Mouse (Mus musculus) lung, postnatal 0 days (tissue): Measurements from ENCODE around the gene Hadh. TPM values are rescaled to one million over a fixed set of nuclear protein-coding genes. Genes with fewer than 3 reads are reported as not detected.

Experiments
- ATAC-seq: fragments of 200-750 bp; cut with Nextera tagmentation; 2 replicates; pipeline ENCODE4 v1.8.0; 2017; ENCODE audit warnings: moderate library complexity
- DNase-seq: peaks from one replicate; pipeline ENCODE4 v3.0.0-alpha.2; 2016; ENCODE audit warnings: low spot score
- H3K27ac ChIP-seq: fragments of 300-500 bp; sonication (generic); 2 replicates; pipeline ENCODE4 v1.5.1; 2014; ENCODE audit warnings: antibody characterized with exemption, mild to moderate bottlenecking, low read length, mixed read lengths
- H3K27me3 ChIP-seq: fragments of 300-500 bp; sonication (generic); replicated peaks from 2 replicates; pipeline ENCODE4 v1.6.1; 2014; ENCODE audit warnings: low read length, mixed read lengths; ENCODE audit not compliant: insufficient read depth
- H3K36me3 ChIP-seq: fragments of 300-500 bp; sonication (generic); 2 replicates; pipeline ENCODE4 v1.6.1; 2014; ENCODE audit warnings: low read length, mixed read lengths; ENCODE audit not compliant: insufficient read depth
- H3K4me1 ChIP-seq: fragments of 300-500 bp; sonication (generic); 2 replicates; pipeline ENCODE4 v1.6.1; 2014; ENCODE audit warnings: antibody characterized with exemption, low read depth, low read length, mixed read lengths; ENCODE audit not compliant: insufficient read depth
- H3K4me2 ChIP-seq: fragments of 300-500 bp; sonication (generic); replicated peaks from 2 replicates; pipeline ENCODE4 v1.6.1; 2014; ENCODE audit warnings: low read depth, mild to moderate bottlenecking, low read length, moderate library complexity, mixed read lengths
- H3K4me3 ChIP-seq: fragments of 300-500 bp; sonication (generic); 2 replicates; pipeline ENCODE4 v1.5.1; 2014; ENCODE audit warnings: low read depth, low read length
- H3K9ac ChIP-seq: fragments of 300-500 bp; sonication (generic); replicated peaks from 2 replicates; pipeline ENCODE4 v1.6.1; 2014; ENCODE audit warnings: low read depth, mild to moderate bottlenecking
- H3K9me3 ChIP-seq: fragments of 300-500 bp; sonication (generic); 2 replicates; pipeline ENCODE4 v1.6.1; 2016; ENCODE audit warnings: low read length, mixed read lengths
- CTCF ChIP-seq: IDR thresholded peaks from 2 replicates; pipeline ENCODE4 v1.5.1; 2016; ENCODE audit warnings: antibody characterized with exemption, mild to moderate bottlenecking
- EP300 ChIP-seq: IDR thresholded peaks from 2 replicates; pipeline ENCODE4 v1.6.1; 2016; ENCODE audit warnings: antibody characterized with exemption, mild to moderate bottlenecking, control low read depth
- WGBS: fragments of 180-500 bp; shearing (Covaris S2); extraction: QIAGEN DNeasy Blood & Tissue Kit; methylation state at CpG from one replicate; pipeline ENCODE4 v1.1.7; 2014; 5-methylcytosine and 5-hydroxymethylcytosine counted together
- polyA plus RNA-seq: library from polyadenylated mRNA; unstranded; fragments of >200 nt; fragmentation: Nextera tagmentation; extraction: Ambion mirVana; gene quantifications from 2 replicates; pipeline ENCODE4 v1.2.1, GENCODE M21; 2015

Gene Hadh
- polyA plus RNA-seq, 1 experiment from 2014 or later, result 119 TPM

- Histone ChIP-seq H3K4me3 (no peak overlapping the region), H3K27me3 (no peaks in the 10 kb centered on the region), H3K27ac (no peak overlapping the region), H3K4me2 (no peak overlapping the region), H3K9me3 (no peaks in the 10 kb centered on the region), H3K36me3 (no peaks in the 10 kb centered on the region), H3K9ac (no peak overlapping the region), H3K4me1 (0 out of 2 replicates have a peak, but pooled peaks cover 7% of the 10 kb centered on the region)
- 61% methylated on average over 9 of the region's 9 CpGs for WGBS
- ATAC-seq (no peak), DNase-seq (no peak)
- TF ChIP-seq CTCF (no peak), EP300 (no peak)
Observed at GRCm38 (mm10) chr3:131299078-131299477, 27.2 kb upstream of the Hadh start.

GRCm38 (mm10) chr3:131296893-131297292, 25.0 kb upstream of the Hadh start:
- H3K4me1 ChIP-seq, result no peaks in the 10 kb centered on the region
- H3K9me3 ChIP-seq, result no peaks in the 10 kb centered on the region
- H3K4me2 ChIP-seq, result no peak overlapping the region
- no peak overlapping the region for H3K9ac ChIP-seq
- no peak overlapping the region for H3K27ac ChIP-seq
- DNase-seq, result no peak
- 88% methylated on average over 7 of the region's 7 CpGs for WGBS
- ATAC-seq, result no peak
- no peak overlapping the region for H3K4me3 ChIP-seq
- TF ChIP-seq EP300 (no peak), CTCF (no peak)
- no peaks in the 10 kb centered on the region for H3K27me3 ChIP-seq
- no peaks in the 10 kb centered on the region for H3K36me3 ChIP-seq

- Histone ChIP-seq H3K9me3 (no peaks in the 10 kb centered on the region), H3K9ac (no peak overlapping the region), H3K4me1 (no peaks in the 10 kb centered on the region), H3K4me3 (no peak overlapping the region), H3K27me3 (no peaks in the 10 kb centered on the region), H3K36me3 (no peaks in the 10 kb centered on the region), H3K27ac (0 out of 2 replicates have a peak overlapping the region, but pooled peaks have one; percentile 3), H3K4me2 (no peak overlapping the region)
- peak; percentile 77 for DNase-seq
- TF ChIP-seq EP300 (0 out of 2 replicates have a peak, but pooled peaks have one; percentile 12), CTCF (no peak)
- ATAC-seq, result peak; percentile 77
- 46% methylated on average over 12 of the region's 12 CpGs for WGBS
Observed at GRCm38 (mm10) chr3:131295513-131296200, 23.8 kb upstream of the Hadh start.

GRCm38 (mm10) chr3:131294503-131294902, 22.6 kb upstream of the Hadh start:
- WGBS, result 43% methylated on average over 3 of the region's 3 CpGs
- ATAC-seq (no peak), DNase-seq (no peak)
- Histone ChIP-seq H3K27me3 (no peaks in the 10 kb centered on the region), H3K27ac (no peak overlapping the region), H3K4me2 (no peak overlapping the region), H3K4me3 (no peak overlapping the region), H3K36me3 (no peaks in the 10 kb centered on the region), H3K9me3 (no peaks in the 10 kb centered on the region), H3K9ac (no peak overlapping the region), H3K4me1 (no peaks in the 10 kb centered on the region)
- TF ChIP-seq EP300 (no peak), CTCF (no peak)

- Histone ChIP-seq H3K27ac (no peak overlapping the region), H3K27me3 (no peaks in the 10 kb centered on the region), H3K9me3 (no peaks in the 10 kb centered on the region), H3K4me2 (no peak overlapping the region), H3K4me3 (no peak overlapping the region), H3K36me3 (no peaks in the 10 kb centered on the region), H3K9ac (no peak overlapping the region), H3K4me1 (no peaks in the 10 kb centered on the region)
- DNase-seq (no peak), ATAC-seq (no peak)
- WGBS, result 66% methylated on average over 3 of the region's 3 CpGs
- no peak for TF ChIP-seq EP300
- TF ChIP-seq CTCF, result no peak
Observed at GRCm38 (mm10) chr3:131292959-131293358, 21.1 kb upstream of the Hadh start.

GRCm38 (mm10) chr3:131292349-131292748, 20.4 kb upstream of the Hadh start:
- H3K27ac ChIP-seq, result no peak overlapping the region
- no peaks in the 10 kb centered on the region for H3K36me3 ChIP-seq
- ATAC-seq, result no peak
- no peaks in the 10 kb centered on the region for H3K9me3 ChIP-seq
- no peak overlapping the region for H3K4me3 ChIP-seq
- H3K27me3 ChIP-seq, result no peaks in the 10 kb centered on the region
- no peak for TF ChIP-seq CTCF
- no peak for TF ChIP-seq EP300
- no peak overlapping the region for H3K4me2 ChIP-seq
- DNase-seq, result no peak
- H3K4me1 ChIP-seq, result no peaks in the 10 kb centered on the region
- no peak overlapping the region for H3K9ac ChIP-seq
- 61% methylated on average over 2 of the region's 2 CpGs for WGBS

- H3K36me3 ChIP-seq, result no peaks in the 10 kb centered on the region
- no peak overlapping the region for H3K9ac ChIP-seq
- no peak overlapping the region for H3K4me3 ChIP-seq
- TF ChIP-seq CTCF, result no peak
- no peak for TF ChIP-seq EP300
- H3K4me1 ChIP-seq, result no peaks in the 10 kb centered on the region
- DNase-seq (no peak), ATAC-seq (no peak)
- WGBS, result 72% methylated on average over 4 of the region's 4 CpGs
- H3K9me3 ChIP-seq, result no peaks in the 10 kb centered on the region
- no peaks in the 10 kb centered on the region for H3K27me3 ChIP-seq
- no peak overlapping the region for H3K4me2 ChIP-seq
- H3K27ac ChIP-seq, result no peak overlapping the region
Observed at GRCm38 (mm10) chr3:131291890-131292289, 20.0 kb upstream of the Hadh start.
